Mouse (Mus musculus) forebrain, embryonic 12.5 days (tissue): ENCODE results near the gene Apip. TPM values are rescaled to one million over a fixed set of nuclear protein-coding genes. Genes with fewer than 3 reads are reported as not detected.

Experiments used
- ATAC-seq: fragments of 200-750 bp; cut with Nextera tagmentation; 2 replicates; pipeline ENCODE4 v1.8.0; 2017; ENCODE audit warnings: moderate TSS enrichment; ENCODE audit not compliant: low FRiP score
- H3K27ac ChIP-seq: fragments of 300-500 bp; sonication (generic); 2 replicates; pipeline ENCODE4 v1.5.1; 2016; ENCODE audit warnings: mild to moderate bottlenecking
- H3K27me3 ChIP-seq: fragments of 300-500 bp; sonication (generic); 2 replicates; pipeline ENCODE4 v1.6.1; 2016; ENCODE audit warnings: mild to moderate bottlenecking
- H3K36me3 ChIP-seq: fragments of 300-500 bp; sonication (generic); replicated peaks from 2 replicates; pipeline ENCODE4 v1.6.1; 2016; ENCODE audit warnings: mild to moderate bottlenecking
- H3K4me1 ChIP-seq: fragments of 300-500 bp; sonication (generic); 2 replicates; pipeline ENCODE4 v1.6.1; 2016
- H3K4me2 ChIP-seq: fragments of 300-500 bp; sonication (generic); 2 replicates; pipeline ENCODE4 v1.6.1; 2016; ENCODE audit warnings: mild to moderate bottlenecking, moderate library complexity
- H3K4me3 ChIP-seq: fragments of 300-500 bp; sonication (generic); replicated peaks from 2 replicates; pipeline ENCODE4 v1.5.1; 2016; ENCODE audit warnings: mild to moderate bottlenecking
- H3K9ac ChIP-seq: fragments of 300-500 bp; sonication (generic); 2 replicates; pipeline ENCODE4 v1.6.1; 2016; ENCODE audit warnings: mild to moderate bottlenecking
- H3K9me3 ChIP-seq: fragments of 300-500 bp; sonication (generic); 2 replicates; pipeline ENCODE4 v1.6.1; 2016
- WGBS: fragments of 180-500 bp; shearing (Covaris S2); methylation state at CpG from one replicate; pipeline ENCODE4 v1.1.7; 2016; 5-methylcytosine and 5-hydroxymethylcytosine counted together
- polyA plus RNA-seq: library from polyadenylated mRNA; unstranded; fragments of >200 nt; fragmentation: Nextera tagmentation; extraction: Ambion mirVana; gene quantifications from 2 replicates; pipeline ENCODE4 v1.2.1, GENCODE M21; 2016

Apip gene
- polyA plus RNA-seq, 1 experiment from 2014 or later, result 48.7 TPM

GRCm38 (mm10) chr2:103117212-103117611 is 43.7 kb downstream of the Apip start:
- H3K27me3 ChIP-seq, result no peaks in the 10 kb centered on the region
- no peak overlapping the region for H3K9ac ChIP-seq
- no peaks in the 10 kb centered on the region for H3K9me3 ChIP-seq
- no peak overlapping the region for H3K27ac ChIP-seq
- H3K4me2 ChIP-seq, result no peak overlapping the region
- no peak for ATAC-seq
- H3K4me1 ChIP-seq, result peaks cover 6% of the 10 kb centered on the region
- no peak overlapping the region for H3K4me3 ChIP-seq
- WGBS, result 88% methylated on average over 5 of the region's 5 CpGs
- no peaks in the 10 kb centered on the region for H3K36me3 ChIP-seq

- no peak overlapping the region for H3K4me2 ChIP-seq
- H3K27me3 ChIP-seq, result no peaks in the 10 kb centered on the region
- H3K4me1 ChIP-seq, result peaks cover 6% of the 10 kb centered on the region
- no peaks in the 10 kb centered on the region for H3K9me3 ChIP-seq
- H3K9ac ChIP-seq, result no peak overlapping the region
- H3K27ac ChIP-seq, result peak overlapping the region; percentile 27; the same call in 1 of the 2 replicates
- H3K36me3 ChIP-seq, result no peaks in the 10 kb centered on the region
- WGBS, result 57% methylated on average over 6 of the region's 6 CpGs
- no peak overlapping the region for H3K4me3 ChIP-seq
- ATAC-seq, result no peak
Measured at GRCm38 (mm10) chr2:103118324-103119196, 45.1 kb downstream of the Apip start.

GRCm38 (mm10) chr2:103119197-103119854 is 45.9 kb downstream of the Apip start:
- Histone ChIP-seq H3K36me3 (no peaks in the 10 kb centered on the region), H3K27ac (no peak overlapping the region), H3K27me3 (no peaks in the 10 kb centered on the region), H3K9ac (no peak overlapping the region), H3K4me1 (peaks cover 6% of the 10 kb centered on the region), H3K4me2 (no peak overlapping the region), H3K4me3 (no peak overlapping the region), H3K9me3 (no peaks in the 10 kb centered on the region)
- 78% methylated on average over 7 of the region's 7 CpGs for WGBS
- no peak for ATAC-seq

GRCm38 (mm10) chr2:103129676-103130075 is 56.2 kb downstream of the Apip start:
- no peak for ATAC-seq
- no peaks in the 10 kb centered on the region for H3K9me3 ChIP-seq
- no peak overlapping the region for H3K9ac ChIP-seq
- no peaks in the 10 kb centered on the region for H3K27me3 ChIP-seq
- H3K27ac ChIP-seq, result no peak overlapping the region
- no peaks in the 10 kb centered on the region for H3K36me3 ChIP-seq
- 89% methylated on average over 2 of the region's 2 CpGs for WGBS
- H3K4me2 ChIP-seq, result no peak overlapping the region
- no peaks in the 10 kb centered on the region for H3K4me1 ChIP-seq
- H3K4me3 ChIP-seq, result no peak overlapping the region

GRCm38 (mm10) chr2:103131145-103131544 is 57.7 kb downstream of the Apip start:
- Histone ChIP-seq H3K27ac (no peak overlapping the region), H3K4me2 (no peak overlapping the region), H3K9ac (no peak overlapping the region), H3K9me3 (no peaks in the 10 kb centered on the region), H3K27me3 (no peaks in the 10 kb centered on the region), H3K4me3 (no peak overlapping the region), H3K36me3 (no peaks in the 10 kb centered on the region), H3K4me1 (no peaks in the 10 kb centered on the region)
- no peak for ATAC-seq
- 28% methylated on average over 4 of the region's 4 CpGs for WGBS

- no peaks in the 10 kb centered on the region for H3K36me3 ChIP-seq
- WGBS, result 86% methylated on average over 8 of the region's 8 CpGs
- H3K4me3 ChIP-seq, result no peak overlapping the region
- ATAC-seq, result no peak
- no peaks in the 10 kb centered on the region for H3K27me3 ChIP-seq
- H3K27ac ChIP-seq, result no peak overlapping the region
- no peaks in the 10 kb centered on the region for H3K9me3 ChIP-seq
- no peak overlapping the region for H3K9ac ChIP-seq
- no peaks in the 10 kb centered on the region for H3K4me1 ChIP-seq
- H3K4me2 ChIP-seq, result no peak overlapping the region
Measured at GRCm38 (mm10) chr2:103138529-103139265, 65.2 kb downstream of the Apip start.

Other genes starting within 250 kb of the Apip start
- gene Cd44, start 172.0 kb upstream of the Apip start, polyA plus RNA-seq, result 1.9 and 2.3 TPM in 2 replicates
- gene Pdhx, start 162 bp upstream of the Apip start, polyA plus RNA-seq, result 47.8 and 48.9 TPM in 2 replicates
- 0.22 and 0.73 TPM in 2 replicates for gene Ehf, start 229.6 kb downstream of the Apip start, polyA plus RNA-seq